ENCODE assay signal across 11 mouse cellular contexts in genomic region chr9:9899070-9899469, GRCm38 (mm10).
DNase-seq lines count a peak whose midpoint lies in the region; ATAC-seq and TF ChIP-seq lines count a peak whose summit lies in the region.
"Had no signal": no experiment of that assay in that cellular context is flagged by ENCODE, and none has a peak within 500 bp of the region (broad histone marks: within the 10 kb centered on the region; RNA-seq: fewer than 3 reads in every experiment).

No protein-coding gene starts in this region.

- no peak overlapping the region for H3K27ac ChIP-seq in stomach, postnatal 0 days (replicated peaks)
- no peak overlapping the region for H3K27ac ChIP-seq in limb, embryonic 10.5 days

- no peaks in the 10 kb centered on the region for H3K27me3 ChIP-seq in stomach, postnatal 0 days (ENCODE audit: control insufficient read depth, insufficient read depth, low read length)
- no peaks in the 10 kb centered on the region for H3K27me3 ChIP-seq in limb, embryonic 10.5 days (ENCODE audit: low read depth, poor library complexity, severe bottlenecking)

- no peaks in the 10 kb centered on the region for H3K4me1 ChIP-seq in stomach, postnatal 0 days (replicated peaks; ENCODE audit: control insufficient read depth, insufficient read depth)
- H3K4me1 ChIP-seq in limb, embryonic 10.5 days, result no peaks in the 10 kb centered on the region

- no peak overlapping the region for H3K4me3 ChIP-seq in stomach, postnatal 0 days (ENCODE audit: low read depth, low read length)
- no peak overlapping the region for H3K4me3 ChIP-seq in limb, embryonic 10.5 days

- ATAC-seq in stomach, postnatal 0 days (ENCODE audit: low FRiP score, low TSS enrichment), result no peak

- no peak for TF ChIP-seq POLR2A in brain, embryonic 14.5 days (IDR thresholded peaks at IDR 0.05; ENCODE audit: borderline replicate concordance, extremely low read depth, insufficient read depth, insufficient read length, poor library complexity, severe bottlenecking)

- H3K9me3 ChIP-seq in stomach, postnatal 0 days (ENCODE audit: control insufficient read depth, low read length), result no peaks in the 10 kb centered on the region
- no peaks in the 10 kb centered on the region for H3K9me3 ChIP-seq in limb, embryonic 10.5 days (replicated peaks)

- DNase-seq in brain, embryonic 14.5 days (ENCODE audit: low read depth), result peak; percentile 95
- DNase-seq in cerebellum, adult 11 months, result peak; percentile 39
- peak; percentile 35 to 78 for DNase-seq in frontal cortex, postnatal 36 days (ENCODE audit: low spot score in 2 of 2)
- peak; percentile 59 to 78 for DNase-seq in left cerebral cortex, postnatal 25 days (ENCODE audit: low spot score in 2 of 2)
- no peak for DNase-seq in stomach, postnatal 0 days (ENCODE audit: low spot score)
- DNase-seq in T-cell, adult 2 months (ENCODE audit: low spot score), result no peak
- DNase-seq in limb, embryonic 10.5 days (ENCODE audit: low spot score), result no peak
- DNase-seq in urinary bladder, postnatal 25 days (ENCODE audit: low spot score), result no peak
- DNase-seq: gastrocnemius, postnatal 36 days; kidney, adult 18-20 months; thymus, postnatal 36 days had no signal

- 52% methylated on average over 5 of the region's 5 CpGs for WGBS in stomach, postnatal 0 days
- WGBS in limb, embryonic 10.5 days, result 71% methylated on average over 5 of the region's 5 CpGs

- TF ChIP-seq CTCF in brain, embryonic 14.5 days (IDR thresholded peaks at IDR 0.05; ENCODE audit: borderline replicate concordance, extremely low read depth, insufficient read depth, insufficient read length), result no peak
- TF ChIP-seq CTCF in stomach, postnatal 0 days (IDR thresholded peaks at IDR 0.05; ENCODE audit: low read depth), result no peak

- H3K36me3 ChIP-seq in stomach, postnatal 0 days (ENCODE audit: control insufficient read depth, insufficient read depth, low read length), result no peaks in the 10 kb centered on the region
- no peaks in the 10 kb centered on the region for H3K36me3 ChIP-seq in limb, embryonic 10.5 days

- TF ChIP-seq EP300 in stomach, postnatal 0 days (optimal IDR thresholded peaks at IDR 0.05), result no peak

- H3K4me2 ChIP-seq in stomach, postnatal 0 days (replicated peaks; ENCODE audit: low read depth), result no peak overlapping the region

- intact Hi-C loops in left cerebral cortex, postnatal 25 days (cut with DNase I), result no loop called here

- H3K9ac ChIP-seq in stomach, postnatal 0 days (ENCODE audit: low read length), result no peak overlapping the region

Comparison
In these comparisons a context has a peak if more than half of its experiments do, and no peak if none do; other contexts are left out.
1. DNase-seq: peak in brain, embryonic 14.5 days (single experiment), cerebellum, adult 11 months (single experiment), frontal cortex, postnatal 36 days (2 of 2) and left cerebral cortex, postnatal 25 days (2 of 2); none in stomach, postnatal 0 days (single experiment), T-cell, adult 2 months (single experiment), limb, embryonic 10.5 days (single experiment) and urinary bladder, postnatal 25 days (single experiment).